Comparison of ENCODE assay signal across 8 mouse cellular contexts in the genomic region with DNA sequence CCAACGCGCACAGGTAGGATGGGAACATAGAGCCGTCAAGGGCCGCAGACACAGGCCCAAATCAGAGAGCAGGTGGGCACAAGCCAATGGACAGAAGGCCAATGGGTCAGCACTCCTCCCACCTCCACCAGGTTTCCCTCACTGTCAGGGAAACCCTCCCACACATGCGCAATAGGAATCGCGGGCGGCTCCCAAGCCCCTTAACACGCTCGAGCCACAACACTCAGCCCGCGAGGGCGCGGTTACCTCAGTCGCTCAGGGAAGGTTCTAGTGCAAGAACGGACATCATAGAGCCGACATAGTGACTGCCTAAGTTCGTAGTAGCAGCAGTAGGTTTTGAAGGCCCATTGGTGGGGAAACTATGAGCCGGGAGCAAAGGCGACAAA. TPM values are rescaled to one million over a fixed set of nuclear protein-coding genes. Genes with fewer than 3 reads are reported as not detected.
DNase-seq lines count a peak whose midpoint lies in the region; ATAC-seq and TF ChIP-seq lines count a peak whose summit lies in the region.

No protein-coding gene starts in this region.

- peaks cover 3% of the 10 kb centered on the region; the same call in 1 of the 2 replicates for H3K4me1 ChIP-seq in hindbrain, embryonic 11.5 days (replicated peaks; ENCODE audit: control insufficient read depth, insufficient read depth, low read length)
- peaks cover 11% of the 10 kb centered on the region; the same call in 1 of the 2 replicates for H3K4me1 ChIP-seq in lung, postnatal 0 days (ENCODE audit: insufficient read depth, low read depth, low read length)

- H3K27ac ChIP-seq in hindbrain, embryonic 11.5 days (ENCODE audit: low read depth, low read length) = peak overlapping the region; percentile 76
- peak overlapping the region; percentile 95 for H3K27ac ChIP-seq in lung, postnatal 0 days (ENCODE audit: low read length)

- no peaks in the 10 kb centered on the region for H3K9me3 ChIP-seq in hindbrain, embryonic 11.5 days (ENCODE audit: control insufficient read depth, low read length)
- H3K9me3 ChIP-seq in lung, postnatal 0 days (ENCODE audit: low read length) = no peaks in the 10 kb centered on the region

- no peaks in the 10 kb centered on the region for H3K27me3 ChIP-seq in hindbrain, embryonic 11.5 days (ENCODE audit: control insufficient read depth, insufficient read depth, low read length)
- H3K27me3 ChIP-seq in lung, postnatal 0 days (replicated peaks; ENCODE audit: insufficient read depth, low read length) = no peaks in the 10 kb centered on the region

- no peak for TF ChIP-seq EP300 in lung, postnatal 0 days (IDR thresholded peaks at IDR 0.05)

- peak overlapping the region; percentile 80 for H3K4me2 ChIP-seq in hindbrain, embryonic 11.5 days (replicated peaks; ENCODE audit: low read depth, low read length)
- H3K4me2 ChIP-seq in lung, postnatal 0 days (replicated peaks; ENCODE audit: low read depth, low read length) = peak overlapping the region; percentile 80

- peak overlapping the region; percentile 76 for H3K9ac ChIP-seq in hindbrain, embryonic 11.5 days (ENCODE audit: low read depth, low read length)
- peak overlapping the region; percentile 89 for H3K9ac ChIP-seq in lung, postnatal 0 days (replicated peaks; ENCODE audit: low read depth)

- peak; percentile 22 for ATAC-seq in activated CD4-positive, CD25-positive, alpha-beta regulatory T cell, adult 4 months
- ATAC-seq in hindbrain, embryonic 11.5 days (ENCODE audit: low FRiP score) = peak; percentile 80
- ATAC-seq in lung, postnatal 0 days = peak; percentile 76

- peak; percentile 90 to 92 for DNase-seq in cerebellum, postnatal 10 days
- DNase-seq in frontal cortex, adult 2 months (ENCODE audit: extremely low spot score in 1 of 2, low spot score in 1 of 2) = peak; percentile 44 to 71
- peak; percentile 80 for DNase-seq in hindbrain, embryonic 11.5 days (ENCODE audit: low spot score)
- peak; percentile 71 to 74 for DNase-seq in layer of hippocampus, postnatal 10 days (ENCODE audit: low spot score in 2 of 2)
- peak; percentile 90 for DNase-seq in lung, postnatal 0 days (ENCODE audit: low spot score)
- peak; percentile 87 for DNase-seq in retina, postnatal 1 day
- peak; percentile 64 to 72 for DNase-seq in urinary bladder, postnatal 36 days (ENCODE audit: low spot score in 2 of 2)

- under 1% methylated on average over 20 of the region's 20 CpGs for WGBS in hindbrain, embryonic 11.5 days
- WGBS in lung, postnatal 0 days = 1% methylated on average over 20 of the region's 20 CpGs

- H3K4me3 ChIP-seq in hindbrain, embryonic 11.5 days (ENCODE audit: low read depth, low read length) = peak overlapping the region; percentile 82
- peak overlapping the region; percentile 92 for H3K4me3 ChIP-seq in lung, postnatal 0 days (ENCODE audit: low read depth, low read length)

- TF ChIP-seq CTCF in lung, postnatal 0 days (IDR thresholded peaks at IDR 0.05) = no peak

- H3K36me3 ChIP-seq in hindbrain, embryonic 11.5 days (ENCODE audit: control insufficient read depth, insufficient read depth, low read length) = no peaks in the 10 kb centered on the region
- H3K36me3 ChIP-seq in lung, postnatal 0 days (ENCODE audit: insufficient read depth, low read length) = no peaks in the 10 kb centered on the region

RNA-seq across cellular contexts. Expression of a gene that starts 0.4 kb away (rescaled TPM):
- polyA plus RNA-seq in activated CD4-positive, CD25-positive, alpha-beta regulatory T cell, adult 4 months (2017; shearing (Covaris generic)) = 10 to 100 TPM; 23.5 to 36.9 TPM
- polyA plus RNA-seq in frontal cortex, adult 2 months (2012; rRNA removed) = 24.5 and 28.2 TPM in 2 replicates
- polyA plus RNA-seq in hindbrain, embryonic 11.5 days (2014; fragmentation: Nextera tagmentation; extraction: Ambion mirVana) = 20.1 and 21.8 TPM in 2 replicates
- 10 to 100 TPM; 53.8 to 55.8 TPM for total RNA-seq in layer of hippocampus, postnatal 10 days (2021)
- polyA plus RNA-seq in lung, postnatal 0 days (2015; fragmentation: Nextera tagmentation; extraction: Ambion mirVana) = 21.9 and 28.7 TPM in 2 replicates

RNA-seq across cellular contexts. Expression of a gene that starts 0.5 kb away (rescaled TPM):
- polyA plus RNA-seq in activated CD4-positive, CD25-positive, alpha-beta regulatory T cell, adult 4 months (2017; shearing (Covaris generic)) = 10 to 100 TPM; 16.8 to 21.4 TPM
- 34.4 and 39.3 TPM in 2 replicates for polyA plus RNA-seq in frontal cortex, adult 2 months (2012; rRNA removed)
- polyA plus RNA-seq in hindbrain, embryonic 11.5 days (2014; fragmentation: Nextera tagmentation; extraction: Ambion mirVana) = 44.4 and 46.3 TPM in 2 replicates
- 10 to 100 TPM; 44.3 to 45.9 TPM for total RNA-seq in layer of hippocampus, postnatal 10 days (2021)
- polyA plus RNA-seq in lung, postnatal 0 days (2015; fragmentation: Nextera tagmentation; extraction: Ambion mirVana) = 53.9 and 55.8 TPM in 2 replicates

Comparison
In these comparisons a context has a peak if more than half of its experiments do, and no peak if none do; other contexts are left out.
1. Peak in every context shown above with its lines: DNase-seq, ATAC-seq, H3K4me3 ChIP-seq and H3K27ac ChIP-seq.
2. ATAC-seq: peak in every context shown above with its lines; median percentile 80 in hindbrain, embryonic 11.5 days; 76 in lung, postnatal 0 days; 22 in activated CD4-positive, CD25-positive, alpha-beta regulatory T cell, adult 4 months.